Mouse (Mus musculus) liver, postnatal 0 days (tissue): ENCODE data around the gene Zfp513. TPM values are rescaled to one million over a fixed set of nuclear protein-coding genes. Genes with fewer than 3 reads are reported as not detected.
A peak's percentile ranks its signal among the peaks of the same experiment; 100 is the strongest.

Source experiments
- ATAC-seq: fragments of 200-750 bp; cut with Nextera tagmentation; 2 replicates; pipeline ENCODE4 v1.8.0; 2017; ENCODE audit warnings: mild to moderate bottlenecking, moderate library complexity
- DNase-seq: peaks from one replicate; pipeline ENCODE4 v3.0.0-alpha.2; 2016
- H3K27ac ChIP-seq: fragments of 300-500 bp; sonication (generic); 2 replicates; pipeline ENCODE4 v1.5.1; 2014; ENCODE audit warnings: antibody characterized with exemption, moderate library complexity, mild to moderate bottlenecking, low read depth
- H3K27me3 ChIP-seq: fragments of 300-500 bp; sonication (generic); 2 replicates; pipeline ENCODE4 v1.6.1; 2014; ENCODE audit warnings: low read length, control low read depth, mixed read lengths; ENCODE audit not compliant: insufficient read depth
- H3K36me3 ChIP-seq: fragments of 300-500 bp; sonication (generic); replicated peaks from 2 replicates; pipeline ENCODE4 v1.6.1; 2014; ENCODE audit warnings: mild to moderate bottlenecking, control low read depth, low read length, moderate library complexity, mixed read lengths; ENCODE audit not compliant: insufficient read depth
- H3K4me1 ChIP-seq: fragments of 300-500 bp; sonication (generic); 2 replicates; pipeline ENCODE4 v1.6.1; 2014; ENCODE audit warnings: antibody characterized with exemption, mild to moderate bottlenecking, control low read depth; ENCODE audit not compliant: insufficient read depth
- H3K4me2 ChIP-seq: fragments of 300-500 bp; sonication (generic); 2 replicates; pipeline ENCODE4 v1.6.1; 2014; ENCODE audit warnings: low read depth, mild to moderate bottlenecking, low read length, moderate library complexity, mixed read lengths
- H3K4me3 ChIP-seq: fragments of 300-500 bp; sonication (generic); 2 replicates; pipeline ENCODE4 v1.5.1; 2014; ENCODE audit warnings: low read depth, low read length
- H3K9ac ChIP-seq: fragments of 300-500 bp; sonication (generic); replicated peaks from 2 replicates; pipeline ENCODE4 v1.6.1; 2014; ENCODE audit warnings: mild to moderate bottlenecking, moderate library complexity
- H3K9me3 ChIP-seq: fragments of 300-500 bp; sonication (generic); 2 replicates; pipeline ENCODE4 v1.6.1; 2016; ENCODE audit warnings: mild to moderate bottlenecking, control low read depth, low read length, mixed read lengths
- CTCF ChIP-seq: sonication (generic); IDR thresholded peaks from 2 replicates; pipeline ENCODE4 v1.5.1; 2016; ENCODE audit warnings: antibody characterized with exemption, low read depth
- EP300 ChIP-seq: IDR thresholded peaks from 2 replicates; pipeline ENCODE4 v1.6.1; 2016; ENCODE audit warnings: antibody characterized with exemption, low read depth, mild to moderate bottlenecking
- WGBS: fragments of 180-500 bp; shearing (Covaris S2); extraction: QIAGEN DNeasy Blood & Tissue Kit; methylation state at CpG from one replicate; pipeline ENCODE4 v1.1.7; 2014; ENCODE audit not compliant: insufficient replicate concordance; 5-methylcytosine and 5-hydroxymethylcytosine counted together
- polyA plus RNA-seq: library from polyadenylated mRNA; unstranded; fragments of >200 nt; fragmentation: Nextera tagmentation; extraction: Ambion mirVana; gene quantifications from 2 replicates; pipeline ENCODE4 v1.2.1, GENCODE M21; 2015

Gene Zfp513
- polyA plus RNA-seq, 1 experiment from 2014 or later, result 2.9 TPM

GRCm38 (mm10) chr5:31203866-31204265 is 1.8 kb upstream of the Zfp513 start:
- Histone ChIP-seq H3K27me3 (no peaks in the 10 kb centered on the region), H3K27ac (no peak overlapping the region), H3K36me3 (peaks cover 70% of the 10 kb centered on the region), H3K4me2 (no peak overlapping the region), H3K9me3 (peaks cover 3% of the 10 kb centered on the region; the same call in 1 of the 2 replicates), H3K4me1 (peaks cover 19% of the 10 kb centered on the region), H3K9ac (no peak overlapping the region), H3K4me3 (no peak overlapping the region)
- DNase-seq, result no peak
- no peak for TF ChIP-seq CTCF
- no peak for TF ChIP-seq EP300
- WGBS, result 96% methylated on average over 2 of the region's 2 CpGs
- ATAC-seq, result no peak

GRCm38 (mm10) chr5:31202933-31203332 is 830 bp upstream of the Zfp513 start:
- 82% methylated on average over 7 of the region's 7 CpGs for WGBS
- Histone ChIP-seq H3K4me1 (peaks cover 19% of the 10 kb centered on the region), H3K27ac (peak overlapping the region; percentile 75), H3K27me3 (no peaks in the 10 kb centered on the region), H3K9me3 (peaks cover 3% of the 10 kb centered on the region; the same call in 1 of the 2 replicates), H3K9ac (peak overlapping the region; percentile 47; the same call in 1 of the 2 replicates), H3K36me3 (peaks cover 73% of the 10 kb centered on the region), H3K4me2 (peak overlapping the region; percentile 97), H3K4me3 (peak overlapping the region; percentile 70)
- DNase-seq (no peak), ATAC-seq (no peak)
- TF ChIP-seq EP300 (no peak), CTCF (no peak)

GRCm38 (mm10) chr5:31201042-31201741 is 911 bp downstream of the Zfp513 start:
- Histone ChIP-seq H3K4me2 (peak overlapping the region; percentile 97), H3K27me3 (no peaks in the 10 kb centered on the region), H3K36me3 (peaks cover 78% of the 10 kb centered on the region), H3K9me3 (peaks cover 3% of the 10 kb centered on the region; the same call in 1 of the 2 replicates), H3K27ac (peak overlapping the region; percentile 76), H3K4me3 (peak overlapping the region; percentile 70), H3K4me1 (peaks cover 19% of the 10 kb centered on the region), H3K9ac (peak overlapping the region; percentile 89)
- DNase-seq (no peak), ATAC-seq (no peak)
- no peak for TF ChIP-seq EP300
- no peak for TF ChIP-seq CTCF
- 9% methylated on average over 13 of the region's 13 CpGs for WGBS

- H3K4me3 ChIP-seq, result 0 out of 2 replicates have a peak overlapping the region, but pooled peaks have one; percentile 70
- WGBS, result 87% methylated on average over 27 of the region's 27 CpGs
- H3K4me2 ChIP-seq, result peak overlapping the region; percentile 97; the same call in 1 of the 2 replicates
Measured at GRCm38 (mm10) chr5:31200327-31200768, 1.8 kb downstream of the Zfp513 start.

GRCm38 (mm10) chr5:31199893-31200292 is 2.2 kb downstream of the Zfp513 start:
- WGBS, result 83% methylated on average over 9 of the region's 9 CpGs
- peak; percentile 39 for DNase-seq
- no peak overlapping the region for H3K4me3 ChIP-seq

More at GRCm38 (mm10) chr5:31200327-31200768, 1.8 kb downstream of the Zfp513 start:
- TF ChIP-seq EP300, result no peak
- Histone ChIP-seq H3K27me3 (no peaks in the 10 kb centered on the region), H3K27ac (0 out of 2 replicates have a peak overlapping the region, but pooled peaks have one; percentile 76), H3K9me3 (peaks cover 3% of the 10 kb centered on the region; the same call in 1 of the 2 replicates), H3K4me1 (peaks cover 19% of the 10 kb centered on the region), H3K9ac (peak overlapping the region; percentile 89; the same call in 1 of the 2 replicates), H3K36me3 (peaks cover 78% of the 10 kb centered on the region)
- no peak for DNase-seq
- no peak for ATAC-seq

GRCm38 (mm10) chr5:31199321-31199892 is 2.7 kb downstream of the Zfp513 start:
- peaks cover 3% of the 10 kb centered on the region; the same call in 1 of the 2 replicates for H3K9me3 ChIP-seq
- peaks cover 26% of the 10 kb centered on the region for H3K4me1 ChIP-seq
- H3K4me3 ChIP-seq, result no peak overlapping the region
- no peaks in the 10 kb centered on the region for H3K27me3 ChIP-seq
- H3K36me3 ChIP-seq, result peaks cover 78% of the 10 kb centered on the region
- no peak overlapping the region for H3K27ac ChIP-seq
- TF ChIP-seq CTCF (no peak), EP300 (no peak)
- WGBS, result 93% methylated on average over 19 of the region's 19 CpGs
- DNase-seq, result no peak
- no peak for ATAC-seq
- no peak overlapping the region for H3K4me2 ChIP-seq
- no peak overlapping the region for H3K9ac ChIP-seq

More at GRCm38 (mm10) chr5:31199893-31200292, 2.2 kb downstream of the Zfp513 start:
- no peak overlapping the region for H3K9ac ChIP-seq
- no peaks in the 10 kb centered on the region for H3K27me3 ChIP-seq
- H3K4me1 ChIP-seq, result peaks cover 21% of the 10 kb centered on the region
- H3K4me2 ChIP-seq, result no peak overlapping the region
- ATAC-seq, result no peak
- no peak for TF ChIP-seq EP300
- TF ChIP-seq CTCF, result peak; percentile 39
- no peak overlapping the region for H3K27ac ChIP-seq
- H3K9me3 ChIP-seq, result peaks cover 3% of the 10 kb centered on the region; the same call in 1 of the 2 replicates
- H3K36me3 ChIP-seq, result peaks cover 78% of the 10 kb centered on the region
